Mouse (Mus musculus): Measurements from ENCODE around the gene Mrps12.

The Mrps12 gene

DNA sequence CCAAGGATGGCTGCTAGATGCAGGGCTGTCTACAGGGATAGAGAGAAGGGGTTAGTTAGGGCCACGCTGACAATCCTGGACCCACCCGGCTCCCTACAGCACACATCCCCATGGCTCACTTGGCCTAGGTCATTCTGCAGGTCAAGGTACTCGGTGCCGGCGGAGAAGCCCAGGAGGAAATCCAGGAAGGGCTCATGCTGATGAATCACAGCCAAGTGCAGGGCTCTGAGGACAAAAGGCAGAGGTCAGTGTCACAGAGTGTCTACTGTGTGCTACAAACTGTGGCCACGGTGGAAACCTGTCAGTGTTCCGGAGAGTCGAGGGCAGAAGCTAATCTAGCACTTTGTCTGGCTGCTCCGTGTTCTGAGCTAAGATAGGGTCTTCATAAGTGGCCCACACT, 20.3 kb upstream of the Mrps12 start:
- in situ Hi-C loops (cut with MseI, MboI) = no loop called here

DNA sequence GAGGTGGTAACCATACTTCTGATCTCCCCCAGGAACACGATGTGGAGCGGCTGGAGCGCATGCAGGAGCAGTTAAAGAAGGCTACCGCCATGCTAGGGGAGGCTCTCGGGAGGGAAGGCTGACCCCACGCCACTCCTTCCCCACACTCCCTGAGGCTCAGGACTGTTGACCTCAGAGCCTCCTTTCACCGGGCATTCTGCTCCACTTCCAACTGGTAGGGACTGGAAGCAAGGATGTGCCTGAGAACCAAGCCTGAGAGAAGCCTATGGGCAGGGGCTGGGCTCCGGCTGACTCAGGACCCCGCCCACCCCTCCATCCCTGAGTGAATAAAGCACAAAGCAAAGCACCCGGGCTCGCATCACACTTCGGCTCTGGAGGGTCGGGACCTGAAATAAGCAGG, 17.0 kb upstream of the Mrps12 start:
- in situ Hi-C loops (cut with MseI, MboI) = no loop called here

DNA sequence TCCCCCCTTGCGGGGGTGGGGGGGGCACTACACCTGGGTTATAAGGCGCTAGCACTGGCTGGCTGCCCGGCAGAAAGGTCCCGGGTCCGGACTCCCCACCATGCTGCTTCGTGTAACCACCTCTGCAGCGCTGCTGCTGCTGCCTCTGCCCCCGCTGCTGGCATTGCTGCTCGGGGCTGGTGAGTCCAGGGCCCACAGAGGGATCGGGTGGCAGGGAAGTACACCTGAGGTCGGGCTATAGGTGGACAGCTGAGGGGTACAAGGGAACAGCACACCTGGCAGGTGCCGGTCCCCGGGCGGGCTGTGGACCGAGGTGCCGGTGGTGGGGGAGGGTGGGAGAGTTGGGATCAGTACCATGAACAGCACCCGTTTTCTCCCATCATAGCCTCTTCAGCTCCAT, 14.5 kb upstream of the Mrps12 start, which contains the start of gene Ccer2:
Ccer2 (plus strand) TSS at position 96 of the 400 bp plus-strand sequence.
- in situ Hi-C loops (cut with MseI, MboI) = no loop called here

DNA sequence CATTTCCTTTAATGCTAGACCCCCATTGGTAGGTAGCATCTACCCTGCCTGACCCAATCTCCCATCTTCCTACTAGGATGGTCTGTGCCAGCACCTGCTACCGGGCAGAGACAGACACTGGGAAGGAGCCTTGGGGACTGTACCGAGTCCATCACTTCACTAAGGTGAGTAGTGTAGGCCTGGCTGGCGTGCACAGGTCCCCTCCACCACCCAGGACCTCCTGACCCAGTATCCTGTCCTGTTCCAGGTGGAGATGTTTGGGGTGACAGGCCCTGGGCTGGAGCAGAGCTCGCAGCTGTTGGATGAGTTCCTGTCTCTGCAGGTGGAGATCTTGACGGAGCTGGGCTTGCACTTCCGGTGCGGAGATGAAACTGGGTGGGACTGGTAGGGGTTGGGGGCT, 8.3 kb upstream of the Mrps12 start:
- in situ Hi-C loops (cut with MseI, MboI) = no loop called here

DNA sequence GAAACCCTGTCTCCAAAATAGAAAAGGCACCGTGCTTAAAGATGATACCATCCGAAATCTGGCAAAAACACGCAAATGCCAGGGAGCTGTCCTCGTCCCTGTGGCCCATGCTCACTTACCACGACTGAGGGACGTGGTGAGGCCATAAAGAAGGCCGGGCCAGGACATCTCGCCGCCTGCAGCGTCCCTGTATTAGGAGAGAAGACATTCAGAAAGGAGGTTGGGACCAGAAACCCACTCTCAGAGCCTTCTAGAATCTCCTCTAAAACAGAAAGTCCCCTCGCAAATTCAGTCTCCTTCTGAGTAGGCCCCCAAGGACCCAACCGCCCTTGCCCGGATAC, 282 bp downstream of the Mrps12 start:
- in situ Hi-C loops (cut with MseI, MboI) = no loop called here

DNA sequence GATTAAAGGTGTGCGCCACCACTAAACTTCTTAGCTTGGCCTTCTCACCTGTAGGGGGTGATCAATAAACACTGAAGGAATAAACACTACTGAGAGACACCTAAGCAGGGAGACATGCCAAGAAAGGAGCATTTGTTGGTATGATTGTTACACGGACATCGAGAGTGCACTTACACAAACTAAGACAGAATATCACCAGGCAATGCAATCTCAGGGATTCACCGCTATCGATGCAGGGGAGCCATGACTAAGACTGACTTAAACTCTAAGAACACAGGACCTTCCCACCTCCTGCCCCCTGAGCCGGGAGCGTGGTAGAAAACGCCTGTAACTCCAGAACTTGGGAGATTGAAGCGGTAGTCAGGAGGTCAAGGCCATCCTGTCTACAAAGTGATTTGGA, 671 bp downstream of the Mrps12 start:
- in situ Hi-C loops (cut with MseI, MboI) = no loop called here

DNA sequence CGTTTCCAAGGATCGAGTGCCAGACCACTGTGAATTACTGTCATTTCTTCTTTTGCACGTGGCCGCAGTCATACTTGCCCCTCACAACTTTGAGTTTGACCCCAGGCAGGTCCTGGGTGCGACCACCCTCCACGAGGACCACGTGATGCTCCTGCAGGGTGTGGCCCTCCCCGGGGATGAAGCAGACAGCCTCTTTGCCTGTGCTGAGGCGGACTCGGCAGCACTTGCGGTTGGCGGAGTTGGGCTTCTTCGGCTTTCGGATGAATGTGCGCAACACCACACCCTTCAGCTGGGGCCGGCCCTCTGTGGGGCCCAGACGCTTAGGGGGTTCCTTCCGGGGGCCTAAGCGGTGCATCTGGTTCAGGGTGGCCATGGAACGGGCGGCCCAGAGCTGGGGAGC, 1.8 kb downstream of the Mrps12 start:
- in situ Hi-C loops (cut with MseI, MboI) = no loop called here

DNA sequence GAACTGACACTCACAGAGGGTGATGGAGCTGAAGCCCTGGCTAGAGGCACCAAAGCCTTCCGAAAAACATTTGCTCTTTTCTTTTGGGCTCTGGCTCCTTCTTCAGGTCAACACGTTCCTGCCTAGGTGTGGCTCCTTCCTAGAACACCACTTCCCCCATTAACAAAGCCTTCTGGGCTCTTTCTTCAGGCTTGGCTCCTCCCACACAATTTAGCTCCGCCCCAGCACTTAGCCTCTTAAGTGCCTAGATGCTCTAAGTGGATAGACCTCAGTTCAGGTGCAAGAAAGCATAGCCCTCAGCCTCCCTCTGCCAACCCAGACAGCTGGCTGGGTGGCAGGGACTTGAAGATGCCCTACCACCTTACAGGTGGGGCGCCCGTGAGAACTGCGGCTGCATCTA, 5.9 kb downstream of the Mrps12 start:
- in situ Hi-C loops (cut with MseI, MboI) = no loop called here

DNA sequence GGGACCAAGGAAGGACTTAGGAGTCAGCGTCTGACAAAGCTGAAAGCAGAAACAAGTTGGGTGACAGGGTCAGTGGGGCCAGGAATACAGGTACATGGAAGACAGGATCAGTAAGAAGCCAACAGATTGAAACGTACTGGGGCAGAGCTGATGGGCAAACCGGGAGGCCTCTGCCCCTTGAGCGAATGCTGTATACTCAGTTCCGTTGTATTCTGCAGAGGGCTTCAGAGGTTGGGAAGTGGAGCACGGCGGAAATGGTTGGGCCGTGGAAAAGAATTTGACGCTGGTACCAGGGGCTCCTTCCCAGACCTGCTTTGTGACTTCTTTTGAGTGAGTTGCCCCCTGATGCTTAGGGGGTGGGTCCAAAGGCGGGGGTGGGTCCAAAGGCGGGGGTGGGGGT, 8.4 kb downstream of the Mrps12 start:
- in situ Hi-C loops (cut with MseI, MboI) = no loop called here

DNA sequence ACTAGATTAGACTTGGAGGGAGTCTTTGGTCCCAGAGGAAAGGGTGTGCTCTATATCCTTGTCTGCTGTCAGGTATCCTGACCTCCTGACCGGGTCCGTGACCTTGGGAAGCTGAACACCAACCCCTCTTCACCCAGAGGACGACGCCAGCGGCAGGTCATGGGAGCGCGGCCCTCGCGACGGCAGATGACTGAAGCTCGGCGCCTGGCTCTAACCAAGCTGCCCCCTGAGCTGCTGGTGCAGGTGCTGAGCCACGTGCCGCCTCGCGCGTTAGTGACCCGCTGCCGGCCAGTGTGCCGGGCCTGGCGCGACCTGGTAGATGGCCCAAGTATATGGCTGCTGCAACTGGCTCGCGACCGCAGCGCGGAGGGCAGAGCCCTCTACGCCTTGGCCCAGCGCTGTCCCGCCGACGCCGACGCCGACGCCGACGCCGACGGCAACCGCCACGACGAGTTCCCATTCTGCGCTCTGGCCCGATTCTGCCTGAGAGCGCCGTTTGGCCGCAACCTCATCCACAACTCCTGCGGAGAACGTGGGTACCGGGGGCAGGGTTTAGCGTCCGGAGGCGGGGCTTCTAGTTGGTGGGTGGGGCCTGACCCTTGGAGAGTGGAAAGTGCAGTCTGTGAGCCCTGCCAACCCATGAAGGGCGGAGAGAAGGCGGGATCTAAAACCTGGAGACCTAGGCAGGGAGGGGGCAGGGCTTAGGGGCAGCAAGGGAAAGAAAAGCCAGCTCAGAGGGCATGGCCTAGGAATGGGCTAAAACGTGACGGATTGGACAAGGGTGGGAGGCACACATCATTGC, 9.1 kb downstream of the Mrps12 start:
- in situ Hi-C loops (cut with MseI, MboI) = no loop called here

DNA sequence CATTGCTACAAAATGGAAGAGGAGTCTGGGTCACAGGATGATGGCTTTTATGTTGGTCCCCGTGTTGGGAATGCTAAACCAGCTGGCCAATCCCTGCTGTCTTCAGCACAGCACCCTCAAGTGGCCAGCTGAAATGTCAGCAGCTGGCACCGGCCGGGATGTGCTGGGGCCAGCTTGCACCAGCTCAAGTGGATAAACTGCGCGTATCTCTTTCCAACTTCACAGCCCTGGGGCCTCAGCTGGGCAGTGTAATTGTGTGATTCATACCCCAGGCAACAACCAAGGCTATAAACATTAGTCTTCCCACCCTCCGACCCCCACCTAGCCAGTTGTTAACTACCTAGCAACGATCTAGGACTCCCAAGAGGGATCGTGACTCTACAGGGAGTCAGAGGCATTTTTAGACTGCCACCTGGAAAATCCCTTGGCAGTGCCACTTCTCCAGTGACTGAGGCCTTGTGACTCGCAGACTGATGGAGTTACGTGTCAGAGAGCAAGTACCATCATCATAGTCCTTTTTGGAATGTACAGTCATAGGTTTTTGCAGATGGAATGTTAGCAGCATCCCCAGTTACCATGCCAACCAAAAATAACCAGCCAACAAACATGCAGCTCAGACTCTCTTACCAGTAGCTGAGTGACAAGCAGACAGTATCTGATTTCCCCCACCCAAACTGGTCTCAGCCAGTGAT, 13.8 kb downstream of the Mrps12 start:
- in situ Hi-C loops (cut with MseI, MboI) = no loop called here

DNA sequence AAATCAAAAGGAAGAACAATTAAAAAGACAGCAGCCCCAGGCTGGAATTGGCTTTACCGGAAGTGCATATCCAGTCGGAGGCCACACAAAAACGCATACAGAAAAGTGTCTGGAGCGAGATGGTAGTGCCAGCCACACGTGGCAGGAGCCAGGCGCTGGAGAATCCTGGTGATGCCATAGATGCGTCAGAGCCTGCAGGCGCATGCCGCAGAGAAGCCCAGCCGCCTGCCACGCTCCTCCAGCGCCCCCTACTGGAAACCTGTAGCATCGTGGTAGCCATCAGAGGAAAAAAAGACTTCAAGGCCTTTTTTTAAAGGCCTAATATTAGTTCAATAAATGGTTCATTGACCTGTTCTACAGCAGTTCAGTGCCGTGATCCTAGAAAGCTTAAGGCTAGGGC, 15.0 kb downstream of the Mrps12 start:
- in situ Hi-C loops (cut with MseI, MboI) = no loop called here

DNA sequence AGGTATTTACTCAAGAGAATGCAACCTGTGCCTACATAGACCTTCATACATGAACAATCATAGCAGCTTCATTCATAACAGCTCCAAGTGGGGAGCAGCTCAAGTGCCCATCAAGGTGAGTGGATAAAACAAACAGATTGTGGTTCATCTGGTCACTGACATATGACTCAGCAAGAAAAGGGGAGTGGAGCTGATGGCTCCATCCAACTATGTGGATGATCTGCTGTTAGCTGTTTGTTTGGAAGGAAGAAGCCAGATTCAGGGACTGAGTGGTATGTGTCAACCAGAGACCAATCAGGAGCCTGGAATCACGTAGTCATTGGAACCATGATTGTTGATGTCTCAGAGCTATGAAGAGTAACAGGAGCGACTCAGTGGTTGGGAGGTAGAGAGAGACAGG, 17.0 kb downstream of the Mrps12 start:
- in situ Hi-C loops (cut with MseI, MboI) = no loop called here

DNA sequence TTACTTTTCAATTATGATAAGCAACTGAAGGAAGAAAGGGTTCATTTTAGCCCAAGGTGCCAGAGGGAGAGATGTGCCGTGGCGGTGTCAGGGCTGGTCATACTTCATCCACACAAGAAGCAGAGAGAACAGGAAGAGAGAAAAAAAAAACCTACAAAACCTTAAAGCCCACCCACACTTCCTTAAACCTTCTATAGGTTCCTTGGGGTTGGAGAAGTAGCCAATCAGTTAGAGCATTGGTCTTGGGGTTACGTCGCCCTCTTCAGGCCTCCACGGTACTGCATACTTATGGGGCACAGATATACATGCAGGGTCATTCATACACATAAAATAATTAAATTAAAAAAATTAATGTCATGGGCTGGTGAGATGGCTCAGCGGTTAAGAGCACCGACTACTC, 19.5 kb downstream of the Mrps12 start:
- in situ Hi-C loops (cut with MseI, MboI) = no loop called here

DNA sequence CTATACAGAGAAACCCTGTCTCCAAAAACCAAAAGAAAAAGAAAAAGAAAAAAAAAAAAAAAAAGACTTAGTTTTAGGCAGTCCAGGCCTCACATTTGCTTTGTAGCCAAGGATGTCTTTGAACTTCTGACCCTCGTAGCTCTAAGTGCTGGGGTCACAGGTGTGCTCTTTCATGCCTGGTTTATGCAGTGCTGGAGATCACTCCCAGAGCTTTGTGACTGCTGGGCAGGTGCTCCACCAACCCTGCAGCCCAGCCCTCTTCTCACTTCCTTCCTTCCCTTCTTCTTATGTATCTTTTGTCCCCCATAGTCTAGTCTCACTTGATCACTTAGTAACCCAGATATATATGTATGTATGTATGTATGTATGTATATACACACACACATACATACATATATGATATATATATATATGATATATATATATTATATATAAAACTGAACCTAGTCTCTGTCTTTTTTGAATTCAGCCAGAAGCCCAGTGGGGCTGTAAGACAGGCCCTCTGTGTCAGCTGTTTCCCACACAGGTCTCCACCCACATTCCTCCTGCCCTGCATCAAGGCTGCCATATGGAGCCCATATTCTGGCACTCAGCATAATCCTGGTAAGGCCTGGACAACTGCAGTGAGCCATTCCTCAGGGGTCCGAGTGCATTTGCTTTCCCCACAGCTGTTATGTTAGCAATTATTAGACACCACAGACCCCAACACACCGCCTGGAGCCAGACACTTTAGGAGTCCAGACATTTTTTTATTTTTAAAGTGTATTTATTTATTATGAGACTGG, 20.7 kb downstream of the Mrps12 start:
- in situ Hi-C loops (cut with MseI, MboI) = no loop called here

DNA sequence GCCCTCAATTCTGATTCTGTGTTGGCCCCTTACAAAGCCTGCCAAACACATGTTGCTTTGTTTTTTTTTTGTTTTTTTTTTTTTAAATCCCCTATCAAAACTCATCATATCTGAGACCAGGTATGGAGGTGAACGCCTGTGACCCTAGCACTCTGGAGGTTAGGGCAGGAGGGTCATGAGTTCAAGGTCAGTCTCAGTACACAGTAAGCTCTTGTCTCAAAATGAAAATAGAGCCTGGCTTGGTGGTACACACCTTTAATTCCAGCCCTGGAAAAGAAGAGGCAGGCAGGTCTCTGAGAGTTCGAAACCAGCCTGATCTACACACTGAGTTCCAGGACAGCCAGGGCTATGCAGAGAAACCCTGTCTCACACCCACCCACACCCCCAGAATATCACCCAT, 22.0 kb downstream of the Mrps12 start:
- in situ Hi-C loops (cut with MseI, MboI) = no loop called here

DNA sequence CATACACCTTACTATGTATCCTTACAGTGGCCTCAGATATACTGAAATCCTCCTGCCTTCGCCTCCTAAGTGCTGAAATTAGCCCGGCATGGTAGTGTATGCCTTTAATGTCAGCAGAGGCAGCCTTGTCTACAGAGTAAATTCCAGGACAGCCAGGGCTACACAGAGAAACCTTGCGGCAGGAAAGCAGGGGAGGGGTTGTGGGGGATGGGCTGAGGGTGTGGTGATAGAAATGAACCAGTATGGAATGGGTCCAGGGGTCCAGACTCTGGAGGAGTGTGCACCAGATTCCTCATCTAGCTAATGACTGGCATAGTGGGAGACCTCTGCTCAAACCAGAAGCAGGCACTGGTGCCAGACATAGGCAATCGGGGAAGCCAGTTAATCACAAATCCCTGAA, 22.5 kb downstream of the Mrps12 start:
- in situ Hi-C loops (cut with MseI, MboI) = no loop called here

DNA sequence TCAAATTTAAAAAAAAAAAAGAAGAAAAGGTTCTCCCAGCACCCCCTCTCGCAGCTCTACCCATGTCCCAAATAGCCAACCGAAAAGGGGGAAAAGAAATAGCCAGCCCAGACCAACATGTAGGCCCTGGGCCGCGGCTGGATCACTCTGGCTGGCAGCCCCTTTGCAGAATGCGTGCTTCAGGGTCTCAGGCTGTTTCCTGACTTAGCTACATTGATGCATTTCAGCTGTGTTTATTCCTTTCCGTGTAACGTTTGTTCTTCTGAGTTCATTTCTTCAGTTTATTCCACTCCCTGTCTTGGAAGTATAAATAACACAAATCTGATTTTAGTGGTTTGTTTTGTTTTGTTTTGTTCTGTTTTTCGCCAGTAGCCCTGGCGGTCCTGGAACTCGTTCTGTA, 23.9 kb downstream of the Mrps12 start:
- in situ Hi-C loops (cut with MseI, MboI) = no loop called here

DNA sequence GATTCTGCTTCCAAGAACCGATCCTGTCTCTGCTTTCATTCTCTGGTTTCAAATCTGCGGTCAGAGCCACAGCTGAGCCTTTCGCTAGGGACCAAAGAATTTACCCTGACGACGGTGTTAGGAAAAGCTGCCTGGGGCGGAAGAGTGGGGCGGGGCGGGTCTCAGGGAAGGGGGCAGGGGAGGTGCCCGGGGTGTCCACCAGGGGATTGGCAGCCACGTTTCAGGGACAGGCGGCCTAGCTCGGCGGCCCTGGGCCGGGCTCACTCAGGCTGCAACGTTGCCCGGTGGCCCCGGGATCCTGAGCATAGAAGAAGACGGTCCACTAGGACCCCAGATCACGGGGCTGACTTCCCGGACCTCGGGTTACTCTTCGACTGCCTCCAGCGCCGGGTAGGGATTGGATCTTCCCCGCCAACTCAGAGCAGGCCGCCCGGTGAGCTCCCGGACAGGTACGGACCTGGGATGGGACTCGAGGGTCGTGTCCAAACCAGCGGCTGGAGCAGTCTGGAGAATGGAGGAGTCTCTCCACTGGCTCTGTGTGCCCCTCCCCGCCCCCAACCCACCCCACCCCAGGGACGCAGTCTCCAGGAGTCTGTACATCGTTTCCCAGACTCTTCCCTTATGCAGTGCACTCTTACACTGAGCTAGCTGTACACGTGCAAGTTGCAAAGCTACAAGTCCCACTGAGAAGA, 24.9 kb downstream of the Mrps12 start, which contains the start of gene Fbxo17:
Fbxo17 (plus strand) TSS at position 215 of the 692 bp plus-strand sequence.
- in situ Hi-C loops (cut with MseI, MboI) = no loop called here

DNA sequence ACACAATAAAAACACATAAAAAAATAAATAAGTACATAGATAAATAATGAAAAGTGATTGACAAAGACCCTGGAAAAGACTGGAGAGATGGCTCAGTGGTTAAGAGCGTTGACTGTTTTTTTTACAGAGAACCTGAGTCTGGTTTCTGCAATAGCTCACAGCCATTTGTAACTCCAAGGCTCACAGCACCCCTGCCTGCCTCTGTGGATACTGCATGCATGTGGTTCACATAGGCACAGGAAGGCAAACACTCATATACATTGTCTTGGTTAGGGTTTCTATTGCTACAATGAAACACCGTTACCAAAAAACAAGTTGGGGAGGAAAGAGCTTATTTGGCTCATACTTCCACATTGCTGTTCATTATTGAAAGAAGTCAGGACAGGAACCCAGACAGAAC, 26.0 kb downstream of the Mrps12 start:
- in situ Hi-C loops (cut with MseI, MboI) = no loop called here

DNA sequence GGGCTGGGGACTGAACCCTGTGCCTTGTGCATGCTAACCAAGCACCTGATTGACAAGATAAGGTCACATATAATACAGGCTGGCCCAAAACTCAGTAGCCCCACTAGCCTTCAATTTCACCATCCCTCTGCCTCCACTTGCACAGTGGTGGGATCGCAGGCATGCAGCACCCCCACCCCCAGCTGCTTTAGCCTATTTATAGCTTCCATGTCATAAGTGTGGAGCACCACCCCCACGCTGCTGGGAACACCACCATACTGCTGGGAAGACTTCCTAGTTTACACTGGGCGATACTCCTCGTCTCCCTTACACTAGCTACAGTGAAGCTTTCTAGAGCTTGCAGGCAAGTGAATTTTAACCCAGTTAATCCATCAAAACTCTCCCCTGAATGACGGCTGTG, 27.0 kb downstream of the Mrps12 start:
- in situ Hi-C loops (cut with MseI, MboI) = no loop called here

DNA sequence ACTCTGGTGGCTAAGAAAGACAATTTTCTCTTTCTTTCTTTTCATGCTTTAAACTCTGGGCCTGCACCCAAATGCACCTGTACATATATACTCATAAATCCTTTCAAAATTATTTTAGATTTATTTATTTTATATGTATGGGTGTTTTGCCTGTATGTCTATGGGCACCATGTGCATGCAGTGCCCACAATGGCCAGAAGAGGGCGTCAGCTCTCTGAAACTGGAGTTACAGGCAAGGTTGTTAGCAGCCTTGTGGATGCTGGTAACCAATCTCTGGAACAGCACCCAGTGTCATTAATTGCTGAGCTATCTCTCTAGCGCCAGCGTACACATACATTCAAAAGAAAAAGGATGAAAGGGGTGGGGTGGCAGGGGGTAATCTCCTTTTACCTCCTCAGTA, 30.7 kb downstream of the Mrps12 start:
- in situ Hi-C loops (cut with MseI, MboI) = no loop called here
